Mouse (Mus musculus): Measurements from ENCODE around the gene Gm12216. TPM values are rescaled to one million over a fixed set of nuclear protein-coding genes. Genes with fewer than 3 reads are reported as not detected.

Gene Gm12216
- polyA plus RNA-seq, 1 experiment from 2014 or later, result not detected

GRCm38 (mm10) chr11:53804569-53805344 is 54.3 kb downstream of the Gm12216 start:
- H3K4me1 ChIP-seq (replicated peaks), result peaks cover 8% of the 10 kb centered on the region; the same call in 1 of the 2 replicates
- 66% methylated on average over 14 of the region's 14 CpGs for WGBS (ENCODE audit: insufficient replicate concordance)
- ATAC-seq (ENCODE audit: insufficient read depth), result no peak

GRCm38 (mm10) chr11:53803494-53803893 is 55.6 kb downstream of the Gm12216 start:
- no peak for ATAC-seq (ENCODE audit: insufficient read depth)
- Histone ChIP-seq H3K27me3 (no peaks in the 10 kb centered on the region), H3K9ac (no peak overlapping the region), H3K4me1 (replicated peaks) (peaks cover 6% of the 10 kb centered on the region; the same call in 1 of the 2 replicates), H3K36me3 (replicated peaks) (no peaks in the 10 kb centered on the region), H3K9me3 (replicated peaks) (no peaks in the 10 kb centered on the region), H3K4me2 (no peak overlapping the region), H3K27ac (replicated peaks) (no peak overlapping the region), H3K4me3 (replicated peaks) (no peak overlapping the region)
- WGBS (ENCODE audit: insufficient replicate concordance), result 43% methylated on average over 6 of the region's 6 CpGs

More at GRCm38 (mm10) chr11:53804569-53805344, 54.3 kb downstream of the Gm12216 start:
- H3K4me2 ChIP-seq, result no peak overlapping the region
- H3K9me3 ChIP-seq (replicated peaks), result no peaks in the 10 kb centered on the region
- no peak overlapping the region for H3K4me3 ChIP-seq (replicated peaks)
- no peak overlapping the region for H3K27ac ChIP-seq (replicated peaks)
- no peak overlapping the region for H3K9ac ChIP-seq
- H3K36me3 ChIP-seq (replicated peaks), result no peaks in the 10 kb centered on the region
- H3K27me3 ChIP-seq, result no peaks in the 10 kb centered on the region

GRCm38 (mm10) chr11:53803093-53803492 is 56.0 kb downstream of the Gm12216 start:
- H3K9me3 ChIP-seq (replicated peaks), result no peaks in the 10 kb centered on the region

GRCm38 (mm10) chr11:53800975-53801374 is 58.1 kb downstream of the Gm12216 start:
- Histone ChIP-seq H3K27ac (replicated peaks) (no peak overlapping the region), H3K27me3 (no peaks in the 10 kb centered on the region), H3K4me1 (replicated peaks) (peaks cover 24% of the 10 kb centered on the region), H3K9ac (no peak overlapping the region), H3K4me2 (no peak overlapping the region), H3K4me3 (replicated peaks) (no peak overlapping the region), H3K9me3 (replicated peaks) (no peaks in the 10 kb centered on the region), H3K36me3 (replicated peaks) (no peaks in the 10 kb centered on the region)
- no peak for ATAC-seq (ENCODE audit: insufficient read depth)
- 62% methylated on average over 5 of the region's 5 CpGs for WGBS (ENCODE audit: insufficient replicate concordance)

More at GRCm38 (mm10) chr11:53803093-53803492, 56.0 kb downstream of the Gm12216 start:
- H3K27me3 ChIP-seq, result no peaks in the 10 kb centered on the region
- WGBS (ENCODE audit: insufficient replicate concordance), result 41% methylated on average over 12 of the region's 12 CpGs
- no peak overlapping the region for H3K4me3 ChIP-seq (replicated peaks)
- H3K27ac ChIP-seq (replicated peaks), result no peak overlapping the region
- H3K4me2 ChIP-seq, result no peak overlapping the region
- ATAC-seq (ENCODE audit: insufficient read depth), result no peak
- H3K4me1 ChIP-seq (replicated peaks), result peaks cover 8% of the 10 kb centered on the region
- no peak overlapping the region for H3K9ac ChIP-seq
- no peaks in the 10 kb centered on the region for H3K36me3 ChIP-seq (replicated peaks)

- Histone ChIP-seq H3K9ac (no peak overlapping the region), H3K4me1 (replicated peaks) (peaks cover 32% of the 10 kb centered on the region), H3K4me3 (replicated peaks) (no peak overlapping the region), H3K4me2 (no peak overlapping the region), H3K27ac (replicated peaks) (no peak overlapping the region), H3K9me3 (replicated peaks) (no peaks in the 10 kb centered on the region), H3K36me3 (replicated peaks) (no peaks in the 10 kb centered on the region), H3K27me3 (no peaks in the 10 kb centered on the region)
- 69% methylated on average over 4 of the region's 4 CpGs for WGBS (ENCODE audit: insufficient replicate concordance)
- ATAC-seq (ENCODE audit: insufficient read depth), result no peak
These were observed 59.0 kb downstream of the Gm12216 start for GRCm38 (mm10) chr11:53800036-53800435.

- Histone ChIP-seq H3K4me3 (replicated peaks) (no peak overlapping the region), H3K4me1 (replicated peaks) (peaks cover 45% of the 10 kb centered on the region), H3K27me3 (no peaks in the 10 kb centered on the region), H3K4me2 (no peak overlapping the region), H3K9me3 (replicated peaks) (no peaks in the 10 kb centered on the region), H3K36me3 (replicated peaks) (no peaks in the 10 kb centered on the region), H3K9ac (no peak overlapping the region), H3K27ac (replicated peaks) (no peak overlapping the region)
- WGBS (ENCODE audit: insufficient replicate concordance), result 75% methylated on average over 10 of the region's 10 CpGs
- no peak for ATAC-seq (ENCODE audit: insufficient read depth)
These were observed 60.9 kb downstream of the Gm12216 start for GRCm38 (mm10) chr11:53798041-53798711.

GRCm38 (mm10) chr11:53797386-53797920 is 61.6 kb downstream of the Gm12216 start:
- no peaks in the 10 kb centered on the region for H3K36me3 ChIP-seq (replicated peaks)
- no peak overlapping the region for H3K27ac ChIP-seq (replicated peaks)
- WGBS (ENCODE audit: insufficient replicate concordance), result 60% methylated on average over 6 of the region's 6 CpGs
- no peaks in the 10 kb centered on the region for H3K27me3 ChIP-seq
- no peak for ATAC-seq (ENCODE audit: insufficient read depth)
- H3K4me3 ChIP-seq (replicated peaks), result no peak overlapping the region
- no peaks in the 10 kb centered on the region for H3K9me3 ChIP-seq (replicated peaks)
- H3K9ac ChIP-seq, result no peak overlapping the region
- peaks cover 45% of the 10 kb centered on the region for H3K4me1 ChIP-seq (replicated peaks)
- H3K4me2 ChIP-seq, result no peak overlapping the region

GRCm38 (mm10) chr11:53796409-53797151 is 62.5 kb downstream of the Gm12216 start:
- H3K4me2 ChIP-seq, result no peak overlapping the region; the same call in 1 of the 2 replicates
- ATAC-seq (ENCODE audit: insufficient read depth), result peak; percentile 41
- H3K4me1 ChIP-seq (replicated peaks), result peaks cover 45% of the 10 kb centered on the region
- H3K9me3 ChIP-seq (replicated peaks), result no peaks in the 10 kb centered on the region
- no peak overlapping the region for H3K9ac ChIP-seq
- H3K27me3 ChIP-seq, result no peaks in the 10 kb centered on the region
- H3K4me3 ChIP-seq (replicated peaks), result no peak overlapping the region
- 39% methylated on average over 12 of the region's 12 CpGs for WGBS (ENCODE audit: insufficient replicate concordance)
- H3K27ac ChIP-seq (replicated peaks), result peak overlapping the region; percentile 90
- no peaks in the 10 kb centered on the region for H3K36me3 ChIP-seq (replicated peaks)

- peak; percentile 8; the same call in 1 of the 2 replicates for ATAC-seq (ENCODE audit: insufficient read depth)
- no peak overlapping the region for H3K9ac ChIP-seq
- H3K36me3 ChIP-seq (replicated peaks), result no peaks in the 10 kb centered on the region
- H3K4me2 ChIP-seq, result 0 out of 2 replicates have a peak overlapping the region, but pooled peaks have one; percentile 35
- 41% methylated on average over 8 of the region's 8 CpGs for WGBS (ENCODE audit: insufficient replicate concordance)
- H3K4me3 ChIP-seq (replicated peaks), result no peak overlapping the region
- peaks cover 50% of the 10 kb centered on the region for H3K4me1 ChIP-seq (replicated peaks)
- no peaks in the 10 kb centered on the region for H3K9me3 ChIP-seq (replicated peaks)
- H3K27ac ChIP-seq (replicated peaks), result peak overlapping the region; percentile 90
- no peaks in the 10 kb centered on the region for H3K27me3 ChIP-seq
These were observed 63.2 kb downstream of the Gm12216 start for GRCm38 (mm10) chr11:53795813-53796212.

GRCm38 (mm10) chr11:53794671-53795557 is 64.1 kb downstream of the Gm12216 start:
- H3K4me3 ChIP-seq (replicated peaks), result 0 out of 2 replicates have a peak overlapping the region, but pooled peaks have one; percentile 16
- ATAC-seq (ENCODE audit: insufficient read depth), result peak; percentile 72
- WGBS (ENCODE audit: insufficient replicate concordance), result 5% methylated on average over 25 of the region's 25 CpGs

More at GRCm38 (mm10) chr11:53794671-53795557, 64.1 kb downstream of the Gm12216 start:
- H3K36me3 ChIP-seq (replicated peaks), result no peaks in the 10 kb centered on the region
- H3K9me3 ChIP-seq (replicated peaks), result no peaks in the 10 kb centered on the region
- peak overlapping the region; percentile 90 for H3K27ac ChIP-seq (replicated peaks)
- H3K4me2 ChIP-seq, result peak overlapping the region; percentile 35
- H3K9ac ChIP-seq, result no peak overlapping the region
- H3K27me3 ChIP-seq, result no peaks in the 10 kb centered on the region
- peaks cover 50% of the 10 kb centered on the region for H3K4me1 ChIP-seq (replicated peaks)
